Mouse (Mus musculus) heart, embryonic 16.5 days (tissue): Measurements from ENCODE around the gene Rapgef4. TPM values are rescaled to one million over a fixed set of nuclear protein-coding genes. Genes with fewer than 3 reads are reported as not detected.

Source experiments
- ATAC-seq: fragments of 200-750 bp; cut with Nextera tagmentation; replicated peaks from 2 replicates; pipeline ENCODE4 v1.8.0; 2017; ENCODE audit warnings: moderate number of reproducible peaks; ENCODE audit not compliant: insufficient read depth, low FRiP score; ENCODE audit errors: extremely low read depth
- H3K27ac ChIP-seq: fragments of 300-500 bp; sonication (generic); 2 replicates; pipeline ENCODE4 v1.5.1; 2014; ENCODE audit warnings: mild to moderate bottlenecking, low read length, control low read depth, moderate library complexity
- H3K27me3 ChIP-seq: fragments of 300-500 bp; sonication (generic); 2 replicates; pipeline ENCODE4 v1.6.1; 2014; ENCODE audit warnings: low read length, mixed read lengths; ENCODE audit not compliant: control insufficient read depth, insufficient read depth
- H3K36me3 ChIP-seq: fragments of 300-500 bp; sonication (generic); 2 replicates; pipeline ENCODE4 v1.6.1; 2014; ENCODE audit not compliant: control insufficient read depth, insufficient read depth
- H3K4me1 ChIP-seq: fragments of 300-500 bp; sonication (generic); 2 replicates; pipeline ENCODE4 v1.6.1; 2014; ENCODE audit warnings: low read length, mixed read lengths; ENCODE audit not compliant: control insufficient read depth, insufficient read depth
- H3K4me2 ChIP-seq: fragments of 300-500 bp; sonication (generic); 2 replicates; pipeline ENCODE4 v1.6.1; 2014; ENCODE audit warnings: low read depth, mild to moderate bottlenecking, control low read depth, low read length
- H3K4me3 ChIP-seq: fragments of 300-500 bp; sonication (generic); 2 replicates; pipeline ENCODE4 v1.5.1; 2014; ENCODE audit warnings: mild to moderate bottlenecking, control low read depth, low read length
- H3K9ac ChIP-seq: fragments of 300-500 bp; sonication (generic); 2 replicates; pipeline ENCODE4 v1.6.1; 2014; ENCODE audit warnings: low read length, control low read depth
- H3K9me3 ChIP-seq: fragments of 300-500 bp; sonication (generic); replicated peaks from 2 replicates; pipeline ENCODE4 v1.6.1; 2016; ENCODE audit warnings: low read length; ENCODE audit not compliant: control insufficient read depth
- WGBS: fragments of 180-500 bp; shearing (Covaris S2); extraction: QIAGEN DNeasy Blood & Tissue Kit; methylation state at CpG from one replicate; pipeline ENCODE4 v1.1.7; 2014; 5-methylcytosine and 5-hydroxymethylcytosine counted together
- polyA plus RNA-seq: library from polyadenylated mRNA; unstranded; fragments of >200 nt; fragmentation: Nextera tagmentation; extraction: Ambion mirVana; gene quantifications from 2 replicates; pipeline ENCODE4 v1.2.1, GENCODE M21; 2015

The Rapgef4 gene
- polyA plus RNA-seq, 1 experiment from 2014 or later = 4.1 TPM

GRCm38 (mm10) chr2:72285256-72285887 is 304.3 kb downstream of the Rapgef4 start, which contains the start of gene Map3k20:
TSS of gene Map3k20 (plus strand) at chr2:72285637.
- H3K4me3 ChIP-seq = peak within 1 kb of the TSS; percentile 89
- peak; percentile 85 for ATAC-seq
- WGBS = 1% methylated on average over 50 of the region's 50 CpGs
- H3K27me3 ChIP-seq = no peaks in the 10 kb centered on the region
- H3K9me3 ChIP-seq = no peaks in the 10 kb centered on the region
- H3K9ac ChIP-seq = peak within 1 kb of the TSS; percentile 98
- no peaks in the 10 kb centered on the region for H3K36me3 ChIP-seq
- peak within 1 kb of the TSS; percentile 94 for H3K27ac ChIP-seq
- H3K4me2 ChIP-seq = peak within 1 kb of the TSS; percentile 59
- peaks cover 43% of the 10 kb centered on the region for H3K4me1 ChIP-seq

DNA sequence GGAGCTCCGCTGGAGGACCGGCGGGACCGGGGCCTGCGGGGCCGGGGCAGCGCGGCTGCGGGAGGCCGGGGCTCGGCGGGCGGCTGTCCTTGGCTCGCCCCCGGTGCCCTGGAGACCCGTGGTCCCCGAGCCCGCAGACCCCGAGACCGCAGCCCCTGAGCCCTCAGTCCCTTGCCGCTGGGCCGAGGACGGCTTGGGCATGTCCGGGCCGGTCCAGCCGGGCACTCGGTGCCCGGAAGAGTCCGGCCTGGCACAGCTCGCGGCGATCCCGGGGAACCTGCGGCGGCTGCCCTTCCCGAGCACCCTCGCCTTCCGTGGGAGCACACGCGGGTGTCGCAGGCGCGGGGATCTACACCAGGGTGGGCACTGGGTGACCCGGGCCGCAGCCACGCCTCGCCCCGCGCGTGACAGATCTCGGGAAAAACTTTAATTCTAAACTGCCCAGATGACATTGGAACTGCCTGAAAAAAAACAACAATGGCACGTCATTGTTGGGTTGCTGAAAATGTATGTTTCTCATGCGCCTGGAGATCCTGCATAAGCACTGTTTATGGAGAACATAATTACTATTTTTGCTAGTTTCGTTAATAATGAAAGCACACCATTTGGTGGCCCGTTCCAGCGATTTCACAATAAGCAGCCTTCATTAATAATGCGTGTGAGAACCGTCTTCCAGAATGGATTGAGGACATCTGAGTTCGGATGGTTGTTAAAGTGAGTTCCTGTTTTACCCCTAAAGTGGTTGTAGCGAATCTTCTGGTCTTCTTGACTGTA is 305.0 kb downstream of the Rapgef4 start:
- no peaks in the 10 kb centered on the region for H3K27me3 ChIP-seq
- H3K4me3 ChIP-seq = peak overlapping the region; percentile 89
- H3K9me3 ChIP-seq = no peaks in the 10 kb centered on the region
- no peaks in the 10 kb centered on the region for H3K36me3 ChIP-seq
- H3K9ac ChIP-seq = peak overlapping the region; percentile 98
- peaks cover 43% of the 10 kb centered on the region for H3K4me1 ChIP-seq
- H3K27ac ChIP-seq = peak overlapping the region; percentile 94
- ATAC-seq = peak; percentile 54; the same call in 1 of the 2 replicates
- peak overlapping the region; percentile 59 for H3K4me2 ChIP-seq
- under 1% methylated on average over 52 of the region's 60 CpGs for WGBS

GRCm38 (mm10) chr2:72287142-72287541 is 306.1 kb downstream of the Rapgef4 start:
- H3K9me3 ChIP-seq = no peaks in the 10 kb centered on the region
- 0 out of 2 replicates have a peak, but pooled peaks have one; percentile 21 for ATAC-seq
- H3K27ac ChIP-seq = peak overlapping the region; percentile 86
- H3K4me2 ChIP-seq = peak overlapping the region; percentile 59
- peak overlapping the region; percentile 66 for H3K9ac ChIP-seq
- H3K4me3 ChIP-seq = peak overlapping the region; percentile 47
- no peaks in the 10 kb centered on the region for H3K36me3 ChIP-seq
- WGBS = 15% methylated on average over 4 of the region's 4 CpGs
- peaks cover 45% of the 10 kb centered on the region for H3K4me1 ChIP-seq
- H3K27me3 ChIP-seq = no peaks in the 10 kb centered on the region

GRCm38 (mm10) chr2:72288932-72289534 is 308.0 kb downstream of the Rapgef4 start:
- no peaks in the 10 kb centered on the region for H3K9me3 ChIP-seq
- peaks cover 37% of the 10 kb centered on the region for H3K4me1 ChIP-seq
- H3K4me3 ChIP-seq = no peak overlapping the region
- no peak overlapping the region for H3K9ac ChIP-seq
- no peaks in the 10 kb centered on the region for H3K36me3 ChIP-seq
- WGBS = 71% methylated on average over 11 of the region's 11 CpGs
- no peaks in the 10 kb centered on the region for H3K27me3 ChIP-seq
- H3K27ac ChIP-seq = no peak overlapping the region
- ATAC-seq = no peak
- no peak overlapping the region for H3K4me2 ChIP-seq

GRCm38 (mm10) chr2:72291103-72291502 is 310.1 kb downstream of the Rapgef4 start:
- peaks cover 6% of the 10 kb centered on the region; the same call in 1 of the 2 replicates for H3K36me3 ChIP-seq
- H3K27ac ChIP-seq = no peak overlapping the region
- H3K4me3 ChIP-seq = no peak overlapping the region
- H3K4me1 ChIP-seq = peaks cover 28% of the 10 kb centered on the region
- H3K27me3 ChIP-seq = no peaks in the 10 kb centered on the region
- H3K9me3 ChIP-seq = no peaks in the 10 kb centered on the region
- 83% methylated on average over 1 of the region's 1 CpGs for WGBS
- no peak overlapping the region for H3K4me2 ChIP-seq
- ATAC-seq = no peak
- H3K9ac ChIP-seq = no peak overlapping the region

DNA sequence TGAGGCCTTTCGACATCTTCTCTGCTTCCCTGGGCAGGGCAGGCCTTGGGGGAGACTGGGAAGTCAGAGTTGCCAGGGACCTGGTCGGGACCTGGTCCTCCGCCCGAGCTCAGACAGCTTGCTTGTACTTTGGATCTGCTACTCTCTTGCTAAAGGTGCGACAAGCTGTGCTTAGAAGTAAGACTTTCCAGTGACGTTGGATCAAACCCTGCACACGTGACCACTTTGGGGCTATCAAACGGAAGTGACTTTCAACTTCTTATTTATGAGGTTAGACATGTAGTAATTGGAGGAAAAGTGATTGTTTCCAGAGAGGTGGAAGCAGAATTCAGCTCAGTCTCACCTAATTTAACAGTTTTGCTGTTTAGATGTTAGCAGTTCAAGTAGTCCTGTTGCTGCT is 311.5 kb downstream of the Rapgef4 start:
- WGBS = 79% methylated on average over 8 of the region's 8 CpGs
- no peak overlapping the region for H3K27ac ChIP-seq
- no peak overlapping the region for H3K9ac ChIP-seq
- H3K4me2 ChIP-seq = no peak overlapping the region
- H3K4me1 ChIP-seq = peaks cover 28% of the 10 kb centered on the region
- ATAC-seq = no peak
- H3K27me3 ChIP-seq = no peaks in the 10 kb centered on the region
- H3K4me3 ChIP-seq = no peak overlapping the region
- H3K36me3 ChIP-seq = peaks cover 6% of the 10 kb centered on the region; the same call in 1 of the 2 replicates
- no peaks in the 10 kb centered on the region for H3K9me3 ChIP-seq

DNA sequence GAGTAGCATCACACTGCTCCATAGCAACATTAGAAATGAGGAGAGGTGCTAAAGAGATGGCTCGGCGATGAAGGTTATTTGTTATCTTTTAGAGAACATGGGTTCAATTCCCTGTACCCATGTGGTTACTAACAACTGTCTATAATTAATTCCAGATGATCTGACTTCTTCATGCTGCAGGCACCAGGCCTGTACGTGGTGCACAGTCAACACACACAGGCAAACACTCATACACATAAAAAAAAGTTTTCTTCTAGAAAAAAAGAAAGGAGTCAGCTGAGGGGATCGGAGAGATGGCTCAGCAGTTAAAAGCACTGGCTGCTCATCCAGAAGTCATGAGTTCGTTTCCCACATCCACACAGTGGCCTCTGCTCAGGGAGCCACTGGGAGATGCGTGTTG is 314.0 kb downstream of the Rapgef4 start:
- Histone ChIP-seq H3K27ac (no peak overlapping the region), H3K4me1 (peaks cover 16% of the 10 kb centered on the region; the same call in 1 of the 2 replicates), H3K27me3 (no peaks in the 10 kb centered on the region), H3K9me3 (no peaks in the 10 kb centered on the region), H3K4me3 (no peak overlapping the region), H3K9ac (no peak overlapping the region), H3K36me3 (peaks cover 7% of the 10 kb centered on the region; the same call in 1 of the 2 replicates), H3K4me2 (no peak overlapping the region)
- ATAC-seq = no peak
- 82% methylated on average over 6 of the region's 6 CpGs for WGBS

- H3K4me3 ChIP-seq = 0 out of 2 replicates have a peak overlapping the region, but pooled peaks have one; percentile 1
- H3K4me1 ChIP-seq = peaks cover 12% of the 10 kb centered on the region; the same call in 1 of the 2 replicates
- H3K9me3 ChIP-seq = no peaks in the 10 kb centered on the region
- WGBS = 72% methylated on average over 10 of the region's 10 CpGs
- H3K27me3 ChIP-seq = no peaks in the 10 kb centered on the region
- peak overlapping the region; percentile 36 for H3K4me2 ChIP-seq
- peak overlapping the region; percentile 39; the same call in 1 of the 2 replicates for H3K9ac ChIP-seq
- no peak for ATAC-seq
- peak overlapping the region; percentile 46 for H3K27ac ChIP-seq
- H3K36me3 ChIP-seq = peaks cover 10% of the 10 kb centered on the region; the same call in 1 of the 2 replicates
Observed at GRCm38 (mm10) chr2:72296984-72297715, 316.1 kb downstream of the Rapgef4 start.
